Mouse (Mus musculus) hindbrain, postnatal 0 days (tissue): ENCODE results near the gene Paqr7. TPM values are rescaled to one million over a fixed set of nuclear protein-coding genes. Genes with fewer than 3 reads are reported as not detected.
"Not testable (repeated sequence)": the region's sequence is repeated elsewhere in the genome, so short reads cannot be mapped to it uniquely, and the experiment has no call there.

Experiments
- ATAC-seq: fragments of 200-750 bp; cut with Nextera tagmentation; 2 replicates; pipeline ENCODE4 v1.8.0; 2017; ENCODE audit warnings: mild to moderate bottlenecking, moderate TSS enrichment, moderate library complexity
- DNase-seq: peaks from one replicate; pipeline ENCODE4 v3.0.0-alpha.2; 2015; ENCODE audit warnings: low spot score
- H3K27ac ChIP-seq: fragments of 300-500 bp; sonication (generic); 2 replicates; pipeline ENCODE4 v1.5.1; 2014; ENCODE audit warnings: mild to moderate bottlenecking
- H3K27me3 ChIP-seq: fragments of 300-500 bp; sonication (generic); 2 replicates; pipeline ENCODE4 v1.6.1; 2014; ENCODE audit warnings: low read length, mixed read lengths; ENCODE audit not compliant: insufficient read depth
- H3K36me3 ChIP-seq: fragments of 300-500 bp; sonication (generic); 2 replicates; pipeline ENCODE4 v1.6.1; 2014; ENCODE audit warnings: low read length, mixed read lengths; ENCODE audit not compliant: insufficient read depth
- H3K4me1 ChIP-seq: fragments of 300-500 bp; sonication (generic); 2 replicates; pipeline ENCODE4 v1.6.1; 2014; ENCODE audit warnings: antibody characterized with exemption, low read length, mixed read lengths; ENCODE audit not compliant: insufficient read depth
- H3K4me2 ChIP-seq: fragments of 300-500 bp; sonication (generic); 2 replicates; pipeline ENCODE4 v1.6.1; 2014; ENCODE audit warnings: low read depth, mild to moderate bottlenecking, low read length, moderate library complexity, mixed read lengths
- H3K4me3 ChIP-seq: fragments of 300-500 bp; sonication (generic); 2 replicates; pipeline ENCODE4 v1.5.1; 2014; ENCODE audit warnings: low read length
- H3K9ac ChIP-seq: fragments of 300-500 bp; sonication (generic); replicated peaks from 2 replicates; pipeline ENCODE4 v1.6.1; 2014; ENCODE audit warnings: mild to moderate bottlenecking, low read length, moderate library complexity, mixed read lengths
- H3K9me3 ChIP-seq: fragments of 300-500 bp; sonication (generic); 2 replicates; pipeline ENCODE4 v1.6.1; 2016; ENCODE audit warnings: low read length, mixed read lengths
- CTCF ChIP-seq: IDR thresholded peaks from 2 replicates; pipeline ENCODE4 v1.5.1; 2016; ENCODE audit warnings: antibody characterized with exemption, control low read depth, low read depth
- WGBS: fragments of 180-500 bp; shearing (Covaris S2); extraction: QIAGEN DNeasy Blood & Tissue Kit; methylation state at CpG from one replicate; pipeline ENCODE4 v1.1.7; 2014; 5-methylcytosine and 5-hydroxymethylcytosine counted together
- polyA plus RNA-seq: library from polyadenylated mRNA; unstranded; fragments of >200 nt; fragmentation: Nextera tagmentation; extraction: Ambion mirVana; gene quantifications from 2 replicates; pipeline ENCODE4 v1.2.1, GENCODE M21; 2015
- total RNA-seq: library from RNA; depleted of rRNA; stranded (reverse); fragments of >200 nt; gene quantifications from 2 replicates; pipeline ENCODE4 v1.2.3, GENCODE M21; 2014

Gene Paqr7
- total and polyA plus RNA-seq, 2 experiments from 2014 or later = 41.1 to 142 TPM

DNA sequence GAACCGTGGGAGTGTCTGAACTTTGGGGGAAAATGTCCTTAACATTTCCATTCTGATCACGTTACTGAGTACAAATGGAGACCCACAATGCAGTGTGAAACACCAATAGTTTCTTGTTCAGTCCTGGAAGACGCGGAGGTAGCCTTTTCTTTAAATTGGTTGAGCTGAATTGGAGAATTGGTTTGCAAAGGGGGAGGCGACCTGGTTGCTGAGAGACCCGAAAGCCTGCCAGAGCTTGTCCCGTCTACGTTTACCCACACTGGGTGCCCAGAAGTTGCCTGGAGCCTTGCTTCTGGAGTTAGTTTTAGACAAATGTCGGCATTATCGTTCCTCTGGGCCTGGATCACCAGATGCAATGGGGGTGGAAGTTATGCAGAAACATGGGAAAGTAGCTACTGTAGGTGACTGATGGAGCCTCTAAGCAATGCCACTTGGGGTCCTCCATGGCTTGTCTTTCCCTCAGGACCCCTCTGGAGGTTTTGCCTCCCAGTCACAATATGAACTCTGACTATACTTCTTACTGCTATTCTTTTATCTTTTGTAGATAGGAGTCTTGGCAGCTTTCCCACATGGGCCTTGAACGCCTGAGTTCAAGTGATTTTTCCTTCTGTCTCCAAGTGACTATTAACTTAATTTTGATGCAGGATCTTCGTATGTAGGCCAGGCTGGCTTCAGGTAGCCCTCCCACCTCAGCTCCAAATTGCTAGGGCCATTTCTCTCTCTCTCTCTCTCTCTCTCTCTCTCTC lies 1.7 kb downstream of the Paqr7 start:
- WGBS = 55% methylated on average over 12 of the region's 12 CpGs
- peak; percentile 67 for ATAC-seq
- peak overlapping the region; percentile 56 for H3K4me3 ChIP-seq

DNA sequence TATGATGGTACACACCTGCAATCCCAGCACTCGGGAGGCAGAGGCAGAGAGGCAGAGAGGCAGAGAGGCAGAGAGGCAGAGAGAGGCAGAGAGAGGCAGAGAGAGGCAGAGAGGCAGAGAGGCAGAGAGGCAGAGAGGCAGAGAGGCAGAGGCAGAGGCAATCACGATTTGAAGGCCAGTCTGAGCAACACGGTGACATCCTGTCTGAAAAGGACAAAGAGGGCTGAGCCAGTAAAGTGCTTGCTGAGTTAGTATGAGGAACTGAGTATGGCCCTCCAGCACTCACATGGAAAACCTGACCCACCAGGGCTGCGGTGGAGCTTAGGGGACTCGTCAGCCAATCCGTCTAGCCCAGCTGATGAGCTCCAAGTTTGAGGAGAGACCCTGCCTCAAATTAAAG lies 2.5 kb downstream of the Paqr7 start:
- not testable (repeated sequence) for H3K9me3 ChIP-seq, H3K4me3 ChIP-seq, ATAC-seq, H3K9ac ChIP-seq, DNase-seq, H3K4me2 ChIP-seq, H3K36me3 ChIP-seq, H3K27me3 ChIP-seq
- Histone ChIP-seq H3K4me1 (peaks cover 22% of the 10 kb centered on the region; the same call in 1 of the 2 replicates), H3K27ac (peak overlapping the region; percentile 87; the same call in 1 of the 2 replicates)
- WGBS = 78% methylated on average over 6 of the region's 6 CpGs

More for the DNA sequence above, 1.7 kb downstream of the Paqr7 start:
- Histone ChIP-seq H3K4me1 (peaks cover 22% of the 10 kb centered on the region; the same call in 1 of the 2 replicates), H3K27ac (peak overlapping the region; percentile 87), H3K4me2 (peak overlapping the region; percentile 89), H3K27me3 (no peaks in the 10 kb centered on the region), H3K9ac (peak overlapping the region; percentile 67; the same call in 1 of the 2 replicates), H3K36me3 (no peaks in the 10 kb centered on the region; the same call in 1 of the 2 replicates), H3K9me3 (no peaks in the 10 kb centered on the region)
- DNase-seq = peak; percentile 65
- TF ChIP-seq CTCF = no peak

DNA sequence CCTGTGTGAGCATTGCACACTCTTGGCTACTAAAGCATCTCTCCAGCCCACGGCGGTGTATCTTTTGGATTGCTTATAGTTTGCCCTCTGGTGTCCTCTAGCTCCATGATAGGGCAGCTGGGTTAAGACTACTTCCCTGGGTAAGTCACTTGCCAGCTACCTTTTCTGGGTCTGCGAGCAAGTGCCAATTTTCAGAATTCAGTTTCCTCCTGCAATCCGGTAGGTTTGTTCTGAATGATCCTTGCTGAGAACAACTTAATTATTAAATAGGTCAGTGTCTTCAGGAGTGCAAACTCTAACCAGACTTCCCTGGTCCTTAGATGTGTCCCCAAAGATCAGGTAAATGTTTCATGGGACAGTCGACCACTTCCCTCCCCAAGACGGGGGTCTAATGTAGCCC lies 4.6 kb downstream of the Paqr7 start:
- H3K4me3 ChIP-seq = no peak overlapping the region
- no peak overlapping the region for H3K9ac ChIP-seq
- no peaks in the 10 kb centered on the region for H3K9me3 ChIP-seq
- WGBS = 92% methylated on average over 6 of the region's 6 CpGs
- no peaks in the 10 kb centered on the region for H3K27me3 ChIP-seq
- no peaks in the 10 kb centered on the region; the same call in 1 of the 2 replicates for H3K36me3 ChIP-seq
- no peak overlapping the region for H3K4me2 ChIP-seq
- no peak for DNase-seq
- ATAC-seq = no peak
- H3K27ac ChIP-seq = no peak overlapping the region
- 0 out of 2 replicates have a peak, but pooled peaks cover 12% of the 10 kb centered on the region for H3K4me1 ChIP-seq
- no peak for TF ChIP-seq CTCF

DNA sequence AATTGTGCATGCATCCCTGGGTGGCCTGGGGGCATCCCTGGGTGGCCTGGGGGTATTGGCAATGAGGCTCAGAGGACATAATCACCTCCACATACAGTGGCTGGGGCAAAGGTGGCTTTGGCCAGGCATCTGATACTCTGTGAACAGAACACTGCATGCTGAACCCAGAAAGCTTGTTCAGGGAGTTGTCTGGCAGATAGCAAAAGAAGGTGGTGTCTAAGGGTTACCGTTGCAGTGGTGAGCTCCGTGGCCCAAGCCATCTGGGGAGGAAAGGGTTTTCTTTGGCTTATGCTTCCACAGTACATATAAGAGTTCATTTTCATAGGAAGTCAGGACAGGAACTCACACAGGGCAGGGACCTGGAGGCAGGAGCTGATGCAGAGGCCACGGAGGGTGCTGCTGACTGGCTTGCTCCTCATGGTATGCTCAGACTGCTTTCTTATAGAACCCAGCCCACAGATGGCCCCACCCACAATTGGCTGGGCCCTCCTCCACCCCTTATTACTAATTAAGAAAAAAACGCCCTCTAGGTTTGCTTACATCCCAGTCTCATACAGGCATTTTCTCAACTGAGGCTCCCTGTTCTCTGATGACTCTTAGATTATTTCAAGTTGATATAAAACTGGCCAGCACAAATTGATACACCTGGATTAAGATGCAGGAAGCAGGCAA lies 7.3 kb downstream of the Paqr7 start:
- no peak for TF ChIP-seq CTCF
- 82% methylated on average over 4 of the region's 4 CpGs for WGBS
- H3K27me3 ChIP-seq = no peaks in the 10 kb centered on the region

DNA sequence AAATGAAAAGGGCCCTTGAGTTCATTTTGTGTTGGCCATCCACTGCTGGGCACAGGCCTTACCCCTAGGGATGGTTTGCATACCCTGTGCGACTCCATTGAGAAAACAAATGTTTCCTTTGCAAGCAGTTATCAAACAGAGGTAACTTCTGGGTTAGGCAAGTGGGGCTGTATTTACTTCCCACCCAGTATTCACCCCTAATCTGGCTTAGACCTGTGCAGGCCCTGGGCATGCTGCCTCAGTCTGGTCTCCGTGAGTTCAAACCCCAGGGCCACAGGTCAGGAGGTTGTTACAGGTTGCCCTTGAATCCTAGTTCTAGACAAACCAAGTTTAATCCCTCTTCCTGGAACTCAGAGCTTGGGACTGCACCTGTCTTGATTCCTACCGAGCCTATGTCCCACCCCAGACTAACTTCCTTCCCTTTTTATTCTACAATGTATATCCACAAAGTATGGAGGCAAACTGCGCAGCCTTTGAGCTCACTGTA lies 8.8 kb downstream of the Paqr7 start:
- H3K9ac ChIP-seq = no peak overlapping the region
- ATAC-seq (no peak), DNase-seq (no peak)
- H3K4me2 ChIP-seq = no peak overlapping the region
- H3K36me3 ChIP-seq = peaks cover 18% of the 10 kb centered on the region
- H3K4me3 ChIP-seq = no peak overlapping the region
- H3K27me3 ChIP-seq = no peaks in the 10 kb centered on the region
- no peak for TF ChIP-seq CTCF
- no peaks in the 10 kb centered on the region for H3K9me3 ChIP-seq
- WGBS = 94% methylated on average over 4 of the region's 4 CpGs
- H3K4me1 ChIP-seq = no peaks in the 10 kb centered on the region
- no peak overlapping the region for H3K27ac ChIP-seq

More for the DNA sequence above, 7.3 kb downstream of the Paqr7 start:
- Histone ChIP-seq H3K4me2 (no peak overlapping the region), H3K9me3 (no peaks in the 10 kb centered on the region), H3K36me3 (peaks cover 18% of the 10 kb centered on the region), H3K4me3 (no peak overlapping the region), H3K9ac (no peak overlapping the region), H3K4me1 (no peaks in the 10 kb centered on the region), H3K27ac (no peak overlapping the region)
- DNase-seq (no peak), ATAC-seq (no peak)

DNA sequence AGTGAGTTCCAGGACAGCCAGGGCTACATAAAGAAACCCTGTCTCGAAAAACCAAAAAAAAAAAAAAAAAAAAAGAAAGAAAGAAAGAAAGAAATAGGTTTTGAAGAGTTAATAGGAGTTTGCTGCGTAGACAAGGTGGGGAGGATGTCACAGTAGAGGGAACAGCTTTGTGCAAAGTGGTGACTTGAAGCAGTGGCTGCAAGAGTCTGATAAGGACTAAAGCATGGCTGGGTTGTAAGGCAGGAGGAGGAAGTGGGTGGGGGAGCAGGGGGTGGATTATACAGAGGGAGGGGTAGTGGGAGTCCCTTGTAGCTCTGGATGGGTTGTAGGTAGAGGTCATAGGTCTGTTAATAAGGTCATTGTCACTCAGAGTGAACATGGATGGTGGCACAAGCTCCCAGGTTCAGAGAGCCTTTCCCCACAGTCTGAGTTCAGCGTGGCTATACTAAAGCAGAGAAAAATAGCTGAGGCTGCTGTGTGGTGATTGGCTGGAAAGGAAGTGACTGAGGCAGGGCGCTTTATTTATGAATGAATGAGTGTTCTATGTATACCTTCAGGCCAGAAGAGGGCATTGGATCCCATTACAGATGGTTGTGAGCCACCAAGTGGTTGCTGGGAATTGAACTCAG lies 9.6 kb downstream of the Paqr7 start:
- no peak for ATAC-seq
- H3K9ac ChIP-seq = no peak overlapping the region
- H3K9me3 ChIP-seq = no peaks in the 10 kb centered on the region
- H3K27ac ChIP-seq = no peak overlapping the region
- no peak overlapping the region for H3K4me3 ChIP-seq
- no peak overlapping the region for H3K4me2 ChIP-seq
- TF ChIP-seq CTCF = no peak
- H3K27me3 ChIP-seq = no peaks in the 10 kb centered on the region
- H3K4me1 ChIP-seq = no peaks in the 10 kb centered on the region
- H3K36me3 ChIP-seq = peaks cover 18% of the 10 kb centered on the region
- DNase-seq = no peak
- WGBS = 84% methylated on average over 3 of the region's 4 CpGs
